Mouse (Mus musculus): ENCODE results near the gene Cyth3. TPM values are rescaled to one million over a fixed set of nuclear protein-coding genes. Genes with fewer than 3 reads are reported as not detected.

The Cyth3 gene
- polyA plus RNA-seq, 1 experiment from 2014 or later, result 49.6 TPM

DNA sequence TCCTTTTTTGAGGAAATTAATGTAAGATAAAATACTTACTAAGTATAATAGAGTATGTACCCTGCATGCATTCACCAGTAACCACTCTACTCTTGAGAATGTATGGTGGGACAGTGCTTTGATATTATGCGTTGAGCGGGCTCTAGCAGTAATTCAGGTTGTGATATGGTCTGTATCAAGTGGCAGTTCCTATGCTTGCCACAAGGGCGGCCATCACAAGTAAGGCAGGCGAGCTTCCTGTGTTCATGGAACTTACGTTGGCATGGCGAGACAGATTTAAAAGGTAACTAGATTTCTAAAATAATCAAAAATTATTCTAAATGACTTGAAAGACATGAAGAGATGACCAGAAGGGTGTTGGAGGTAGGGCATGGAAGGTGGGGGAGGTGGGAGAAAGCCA lies 5.3 kb downstream of the Cyth3 start:
- H3K4me1 ChIP-seq (ENCODE audit: control insufficient read depth, insufficient read depth, low read length), result peaks cover 35% of the 10 kb centered on the region
- DNase-seq (ENCODE audit: low spot score) (no peak), ATAC-seq (ENCODE audit: insufficient number of reproducible peaks, low FRiP score, low TSS enrichment, low read depth) (no peak)
- no peak overlapping the region for H3K4me3 ChIP-seq (ENCODE audit: low read depth, low read length)
- H3K27me3 ChIP-seq (ENCODE audit: control insufficient read depth, insufficient read depth, low read length), result no peaks in the 10 kb centered on the region
- no peak overlapping the region for H3K4me2 ChIP-seq (ENCODE audit: low read depth, severe bottlenecking)
- no peak overlapping the region for H3K9ac ChIP-seq (ENCODE audit: low read length)
- H3K36me3 ChIP-seq (ENCODE audit: control insufficient read depth, insufficient read depth, low read length), result 0 out of 2 replicates have a peak, but pooled peaks cover 3% of the 10 kb centered on the region
- 94% methylated on average over 6 of the region's 6 CpGs for WGBS
- H3K9me3 ChIP-seq (ENCODE audit: control insufficient read depth, low read length), result peaks cover 4% of the 10 kb centered on the region; the same call in 1 of the 2 replicates
- H3K27ac ChIP-seq (replicated peaks; ENCODE audit: low read depth, low read length), result no peak overlapping the region

DNA sequence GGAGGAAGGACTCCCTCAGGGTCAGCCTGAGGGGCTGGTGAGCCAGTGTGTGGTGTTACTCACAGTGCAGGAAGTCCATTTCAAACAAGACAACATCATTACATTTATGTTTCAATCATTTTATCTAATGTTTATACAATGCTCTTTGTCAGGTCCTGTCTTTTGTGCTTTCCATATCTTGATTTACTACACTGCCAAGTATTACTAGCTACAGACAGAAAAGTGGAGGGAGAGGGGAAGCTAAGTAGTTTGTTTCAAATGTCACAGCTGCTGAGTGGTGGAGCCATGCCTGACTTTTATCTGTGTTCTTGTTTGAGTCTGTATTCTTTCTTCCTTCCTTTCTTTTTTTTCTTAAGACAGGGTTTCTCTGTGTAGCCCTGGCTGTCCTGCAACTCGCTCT lies 5.7 kb downstream of the Cyth3 start:
- Histone ChIP-seq H3K4me2 (ENCODE audit: low read depth, severe bottlenecking) (no peak overlapping the region), H3K9me3 (ENCODE audit: control insufficient read depth, low read length) (peaks cover 4% of the 10 kb centered on the region; the same call in 1 of the 2 replicates), H3K4me1 (ENCODE audit: control insufficient read depth, insufficient read depth, low read length) (peaks cover 37% of the 10 kb centered on the region), H3K4me3 (ENCODE audit: low read depth, low read length) (no peak overlapping the region), H3K9ac (ENCODE audit: low read length) (no peak overlapping the region), H3K27ac (replicated peaks; ENCODE audit: low read depth, low read length) (no peak overlapping the region), H3K36me3 (ENCODE audit: control insufficient read depth, insufficient read depth, low read length) (0 out of 2 replicates have a peak, but pooled peaks cover 3% of the 10 kb centered on the region), H3K27me3 (ENCODE audit: control insufficient read depth, insufficient read depth, low read length) (no peaks in the 10 kb centered on the region)
- DNase-seq (ENCODE audit: low spot score), result no peak
- no peak for ATAC-seq (ENCODE audit: insufficient number of reproducible peaks, low FRiP score, low TSS enrichment, low read depth)
- WGBS, result 100% methylated on average over 1 of the region's 1 CpGs

DNA sequence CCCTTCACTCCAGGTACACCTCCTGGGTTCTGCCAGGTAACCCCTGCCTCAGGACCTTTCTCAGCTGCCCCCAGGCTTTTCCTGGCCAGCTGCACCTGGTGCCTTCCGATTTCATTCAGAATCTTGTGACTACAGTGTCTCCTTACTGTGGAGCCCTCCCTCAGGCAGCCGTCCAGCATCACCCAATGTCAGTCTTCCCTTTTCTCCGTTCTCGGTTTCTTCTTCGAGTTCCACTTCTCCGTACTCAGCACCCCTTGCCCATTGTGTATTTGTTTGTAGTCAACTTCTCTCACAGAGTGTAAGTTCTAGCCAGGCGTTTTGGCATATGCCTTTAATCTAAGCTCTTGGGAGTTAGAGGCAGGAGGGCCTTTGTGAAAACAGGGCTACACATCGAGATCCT lies 7.4 kb downstream of the Cyth3 start:
- H3K9me3 ChIP-seq (ENCODE audit: control insufficient read depth, low read length), result peaks cover 4% of the 10 kb centered on the region; the same call in 1 of the 2 replicates

DNA sequence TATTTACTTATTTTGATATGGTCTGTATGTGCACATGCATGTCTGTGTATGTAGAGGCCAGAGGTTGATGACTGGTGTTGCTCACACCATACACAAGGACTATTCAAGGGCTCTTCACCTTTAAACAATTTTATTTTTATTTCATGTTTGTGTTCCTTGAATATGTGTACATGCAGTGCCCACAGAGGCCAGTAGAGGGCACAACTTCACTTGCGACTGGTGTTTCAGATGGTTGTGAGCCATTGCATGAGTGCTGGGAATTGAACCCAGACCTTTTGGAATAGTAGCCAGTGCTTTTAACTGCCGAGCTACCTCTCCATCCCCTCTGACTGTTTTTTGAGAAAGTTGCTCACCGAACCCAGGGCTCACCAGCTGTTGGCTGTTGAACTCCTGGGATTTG lies 8.0 kb downstream of the Cyth3 start:
- Histone ChIP-seq H3K27ac (replicated peaks; ENCODE audit: low read depth, low read length) (no peak overlapping the region), H3K9me3 (ENCODE audit: control insufficient read depth, low read length) (peaks cover 4% of the 10 kb centered on the region; the same call in 1 of the 2 replicates), H3K9ac (ENCODE audit: low read length) (no peak overlapping the region), H3K4me3 (ENCODE audit: low read depth, low read length) (no peak overlapping the region), H3K4me2 (ENCODE audit: low read depth, severe bottlenecking) (no peak overlapping the region), H3K27me3 (ENCODE audit: control insufficient read depth, insufficient read depth, low read length) (no peaks in the 10 kb centered on the region), H3K4me1 (ENCODE audit: control insufficient read depth, insufficient read depth, low read length) (peaks cover 38% of the 10 kb centered on the region), H3K36me3 (ENCODE audit: control insufficient read depth, insufficient read depth, low read length) (0 out of 2 replicates have a peak, but pooled peaks cover 3% of the 10 kb centered on the region)
- 94% methylated on average over 3 of the region's 3 CpGs for WGBS
- no peak for DNase-seq (ENCODE audit: low spot score)
- ATAC-seq (ENCODE audit: insufficient number of reproducible peaks, low FRiP score, low TSS enrichment, low read depth), result no peak

More for the DNA sequence above, 7.4 kb downstream of the Cyth3 start:
- ATAC-seq (ENCODE audit: insufficient number of reproducible peaks, low FRiP score, low TSS enrichment, low read depth), result no peak
- Histone ChIP-seq H3K9ac (ENCODE audit: low read length) (no peak overlapping the region), H3K4me1 (ENCODE audit: control insufficient read depth, insufficient read depth, low read length) (peaks cover 36% of the 10 kb centered on the region), H3K27me3 (ENCODE audit: control insufficient read depth, insufficient read depth, low read length) (no peaks in the 10 kb centered on the region), H3K4me2 (ENCODE audit: low read depth, severe bottlenecking) (no peak overlapping the region), H3K4me3 (ENCODE audit: low read depth, low read length) (no peak overlapping the region), H3K36me3 (ENCODE audit: control insufficient read depth, insufficient read depth, low read length) (0 out of 2 replicates have a peak, but pooled peaks cover 3% of the 10 kb centered on the region), H3K27ac (replicated peaks; ENCODE audit: low read depth, low read length) (no peak overlapping the region)
- no peak for DNase-seq (ENCODE audit: low spot score)
- 93% methylated on average over 8 of the region's 8 CpGs for whole genome bisulfite sequencing

DNA sequence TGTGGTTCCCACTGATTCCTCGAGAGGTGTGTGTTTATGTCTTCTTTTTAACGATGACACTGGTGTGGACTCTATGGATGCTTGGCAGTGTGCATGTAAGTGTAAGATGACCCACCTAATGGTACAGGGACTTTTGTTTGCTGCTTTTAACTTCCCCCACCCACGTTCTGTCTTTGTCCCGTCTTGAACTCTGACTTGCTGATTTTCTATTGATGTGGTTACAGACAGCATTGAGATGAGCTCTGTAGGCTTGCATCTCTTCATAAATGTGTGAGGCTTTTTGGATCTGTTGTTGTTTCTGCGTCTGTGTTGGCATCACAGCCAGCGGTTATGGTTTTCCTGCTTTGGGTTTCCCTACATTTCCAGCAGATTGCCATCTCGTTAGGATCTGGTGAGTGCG lies 8.5 kb downstream of the Cyth3 start:
- Histone ChIP-seq H3K4me3 (ENCODE audit: low read depth, low read length) (no peak overlapping the region), H3K9ac (ENCODE audit: low read length) (no peak overlapping the region), H3K4me2 (ENCODE audit: low read depth, severe bottlenecking) (no peak overlapping the region), H3K27ac (replicated peaks; ENCODE audit: low read depth, low read length) (no peak overlapping the region), H3K36me3 (ENCODE audit: control insufficient read depth, insufficient read depth, low read length) (0 out of 2 replicates have a peak, but pooled peaks cover 3% of the 10 kb centered on the region), H3K27me3 (ENCODE audit: control insufficient read depth, insufficient read depth, low read length) (no peaks in the 10 kb centered on the region), H3K4me1 (ENCODE audit: control insufficient read depth, insufficient read depth, low read length) (peaks cover 38% of the 10 kb centered on the region), H3K9me3 (ENCODE audit: control insufficient read depth, low read length) (peaks cover 4% of the 10 kb centered on the region; the same call in 1 of the 2 replicates)
- 91% methylated on average over 8 of the region's 8 CpGs for WGBS
- ATAC-seq (ENCODE audit: insufficient number of reproducible peaks, low FRiP score, low TSS enrichment, low read depth) (no peak), DNase-seq (ENCODE audit: low spot score) (no peak)

DNA sequence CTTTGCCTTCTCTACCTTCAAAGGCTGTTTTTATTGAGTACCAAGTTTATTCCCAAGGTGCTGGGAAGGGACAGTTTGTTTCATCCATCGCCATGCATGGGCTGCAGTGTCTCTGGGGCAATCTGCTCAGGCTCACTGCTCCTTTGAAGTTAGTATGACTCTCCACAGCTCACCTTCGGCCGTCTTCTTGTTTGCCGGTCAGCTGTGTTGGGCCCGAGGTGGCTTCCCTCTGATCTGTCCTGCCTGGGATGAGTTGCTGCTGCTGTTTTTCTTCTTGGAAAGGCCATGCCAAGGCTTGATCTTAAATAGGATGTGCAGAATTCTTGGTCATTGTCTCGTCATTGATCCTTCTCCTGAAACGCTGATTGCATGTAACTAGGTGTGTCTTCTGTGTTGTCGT lies 9.3 kb downstream of the Cyth3 start:
- Histone ChIP-seq H3K4me3 (ENCODE audit: low read depth, low read length) (no peak overlapping the region), H3K4me2 (ENCODE audit: low read depth, severe bottlenecking) (no peak overlapping the region), H3K9ac (ENCODE audit: low read length) (no peak overlapping the region), H3K4me1 (ENCODE audit: control insufficient read depth, insufficient read depth, low read length) (peaks cover 39% of the 10 kb centered on the region), H3K9me3 (ENCODE audit: control insufficient read depth, low read length) (peaks cover 4% of the 10 kb centered on the region; the same call in 1 of the 2 replicates), H3K27ac (replicated peaks; ENCODE audit: low read depth, low read length) (no peak overlapping the region), H3K36me3 (ENCODE audit: control insufficient read depth, insufficient read depth, low read length) (0 out of 2 replicates have a peak, but pooled peaks cover 3% of the 10 kb centered on the region), H3K27me3 (ENCODE audit: control insufficient read depth, insufficient read depth, low read length) (no peaks in the 10 kb centered on the region)
- 58% methylated on average over 8 of the region's 8 CpGs for WGBS
- ATAC-seq (ENCODE audit: insufficient number of reproducible peaks, low FRiP score, low TSS enrichment, low read depth), result no peak
- no peak for DNase-seq (ENCODE audit: low spot score)

DNA sequence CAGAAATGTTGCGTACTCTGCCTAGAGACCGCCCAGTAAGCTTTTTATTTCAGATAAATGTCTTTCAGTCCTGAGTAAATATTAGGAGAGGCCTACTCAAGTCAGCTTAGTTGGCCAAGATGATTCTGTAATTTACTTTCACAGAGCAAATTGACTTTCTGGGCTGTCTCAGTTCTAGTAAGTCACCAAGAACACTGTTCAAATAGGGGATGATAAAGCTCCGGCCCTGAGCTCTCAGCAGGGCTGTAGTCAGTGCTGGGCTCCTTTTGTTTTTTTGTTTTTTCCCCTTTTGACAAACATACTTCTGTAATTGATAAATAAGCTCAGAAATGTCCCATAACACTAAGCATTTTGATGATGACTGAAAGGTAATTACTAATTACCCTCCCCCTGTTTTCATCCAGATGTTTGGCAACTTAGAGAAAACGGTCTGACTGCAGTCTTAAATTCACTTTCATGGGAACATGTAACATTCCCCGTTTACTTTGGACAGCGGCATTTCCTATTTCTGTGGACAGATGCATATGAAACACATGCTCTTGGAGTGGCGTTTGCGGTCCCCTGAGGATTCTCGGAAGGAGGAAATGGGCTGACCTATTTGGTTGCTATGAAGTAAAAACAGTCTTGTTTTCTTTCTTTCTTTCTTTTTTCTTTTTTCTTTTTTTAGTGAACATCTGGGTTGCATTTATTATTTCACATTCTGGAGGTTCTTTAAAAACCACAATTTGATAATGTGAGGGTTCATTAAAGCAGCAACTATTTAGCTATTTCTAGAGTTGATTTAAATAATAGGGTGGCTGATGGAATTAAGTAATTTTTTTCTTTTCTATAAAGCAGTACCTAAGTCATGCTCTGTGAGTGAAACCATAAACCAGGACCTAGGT lies 10.7 kb downstream of the Cyth3 start:
- H3K36me3 ChIP-seq (ENCODE audit: control insufficient read depth, insufficient read depth, low read length), result 0 out of 2 replicates have a peak, but pooled peaks cover 3% of the 10 kb centered on the region
- WGBS, result 34% methylated on average over 9 of the region's 9 CpGs
- peak; percentile 53; the same call in 1 of the 2 replicates for ATAC-seq (ENCODE audit: insufficient number of reproducible peaks, low FRiP score, low TSS enrichment, low read depth)

DNA sequence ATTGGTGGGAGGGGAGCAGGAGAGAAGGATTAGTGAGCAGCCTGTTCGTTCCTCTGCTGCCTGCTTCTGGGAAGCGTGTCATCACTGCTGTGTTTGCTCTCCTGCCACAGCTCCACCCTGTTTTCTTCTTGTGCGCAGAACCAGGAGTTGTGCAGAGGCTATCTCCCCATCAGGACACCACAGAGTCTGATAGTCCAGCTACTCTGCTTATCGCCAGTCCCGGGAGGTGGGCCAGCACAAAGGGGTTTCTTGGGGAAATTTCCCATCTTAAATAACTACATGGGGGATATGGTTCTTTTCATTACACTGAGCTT lies 11.3 kb downstream of the Cyth3 start:
- Histone ChIP-seq H3K4me1 (ENCODE audit: control insufficient read depth, insufficient read depth, low read length) (peaks cover 49% of the 10 kb centered on the region), H3K27ac (replicated peaks; ENCODE audit: low read depth, low read length) (peak overlapping the region; percentile 16; the same call in 1 of the 2 replicates), H3K36me3 (ENCODE audit: control insufficient read depth, insufficient read depth, low read length) (0 out of 2 replicates have a peak, but pooled peaks cover 3% of the 10 kb centered on the region), H3K4me3 (ENCODE audit: low read depth, low read length) (no peak overlapping the region), H3K4me2 (ENCODE audit: low read depth, severe bottlenecking) (no peak overlapping the region), H3K9ac (ENCODE audit: low read length) (no peak overlapping the region), H3K9me3 (ENCODE audit: control insufficient read depth, low read length) (peaks cover 4% of the 10 kb centered on the region; the same call in 1 of the 2 replicates), H3K27me3 (ENCODE audit: control insufficient read depth, insufficient read depth, low read length) (no peaks in the 10 kb centered on the region)
- DNase-seq (ENCODE audit: low spot score) (no peak), ATAC-seq (ENCODE audit: insufficient number of reproducible peaks, low FRiP score, low TSS enrichment, low read depth) (0 out of 2 replicates have a peak, but pooled peaks have one; percentile 55)
- 42% methylated on average over 5 of the region's 5 CpGs for WGBS

More for the DNA sequence above, 10.7 kb downstream of the Cyth3 start:
- H3K9ac ChIP-seq (ENCODE audit: low read length), result no peak overlapping the region
- peak overlapping the region; percentile 16; the same call in 1 of the 2 replicates for H3K27ac ChIP-seq (replicated peaks; ENCODE audit: low read depth, low read length)
- H3K27me3 ChIP-seq (ENCODE audit: control insufficient read depth, insufficient read depth, low read length), result no peaks in the 10 kb centered on the region
- no peak overlapping the region for H3K4me3 ChIP-seq (ENCODE audit: low read depth, low read length)
- peak; percentile 63 for DNase-seq (ENCODE audit: low spot score)
- no peak overlapping the region for H3K4me2 ChIP-seq (ENCODE audit: low read depth, severe bottlenecking)
- H3K9me3 ChIP-seq (ENCODE audit: control insufficient read depth, low read length), result peaks cover 4% of the 10 kb centered on the region; the same call in 1 of the 2 replicates
- peaks cover 43% of the 10 kb centered on the region for H3K4me1 ChIP-seq (ENCODE audit: control insufficient read depth, insufficient read depth, low read length)

Data from limb, embryonic 11.5 days (tissue).